Mouse (Mus musculus) heart, embryonic 15.5 days (tissue): ENCODE results near the gene Sos1. TPM values are rescaled to one million over a fixed set of nuclear protein-coding genes. Genes with fewer than 3 reads are reported as not detected.

Source experiments
- ATAC-seq: fragments of 200-750 bp; cut with Nextera tagmentation; replicated peaks from 2 replicates; pipeline ENCODE4 v1.8.0; 2017; ENCODE audit warnings: low read depth, moderate TSS enrichment; ENCODE audit not compliant: insufficient number of reproducible peaks, insufficient read depth, low FRiP score
- H3K27ac ChIP-seq: fragments of 300-500 bp; sonication (generic); 2 replicates; pipeline ENCODE4 v1.5.1; 2015; ENCODE audit warnings: mild to moderate bottlenecking, inconsistent platforms
- H3K27me3 ChIP-seq: fragments of 300-500 bp; sonication (generic); 2 replicates; pipeline ENCODE4 v1.6.1; 2015; ENCODE audit warnings: inconsistent platforms
- H3K36me3 ChIP-seq: fragments of 300-500 bp; sonication (generic); 2 replicates; pipeline ENCODE4 v1.6.1; 2015; ENCODE audit warnings: mild to moderate bottlenecking, inconsistent platforms
- H3K4me1 ChIP-seq: fragments of 300-500 bp; sonication (generic); replicated peaks from 2 replicates; pipeline ENCODE4 v1.6.1; 2015; ENCODE audit warnings: inconsistent platforms
- H3K4me2 ChIP-seq: fragments of 300-500 bp; sonication (generic); 2 replicates; pipeline ENCODE4 v1.6.1; 2015; ENCODE audit warnings: inconsistent platforms, mild to moderate bottlenecking, moderate library complexity
- H3K4me3 ChIP-seq: fragments of 300-500 bp; sonication (generic); 2 replicates; pipeline ENCODE4 v1.5.1; 2015; ENCODE audit warnings: mild to moderate bottlenecking, inconsistent platforms
- H3K9ac ChIP-seq: fragments of 300-500 bp; sonication (generic); 2 replicates; pipeline ENCODE4 v1.6.1; 2015; ENCODE audit warnings: mild to moderate bottlenecking, inconsistent platforms
- H3K9me3 ChIP-seq: fragments of 300-500 bp; sonication (generic); replicated peaks from 2 replicates; pipeline ENCODE4 v1.6.1; 2016; ENCODE audit warnings: inconsistent platforms
- WGBS: fragments of 180-500 bp; shearing (Covaris S2); methylation state at CpG from one replicate; pipeline ENCODE4 v1.1.7; 2015; ENCODE audit warnings: mixed read lengths; 5-methylcytosine and 5-hydroxymethylcytosine counted together
- polyA plus RNA-seq: library from polyadenylated mRNA; unstranded; fragments of >200 nt; fragmentation: Nextera tagmentation; extraction: Ambion mirVana; gene quantifications from 2 replicates; pipeline ENCODE4 v1.2.1, GENCODE M21; 2015

Gene Sos1
- polyA plus RNA-seq, 1 experiment from 2014 or later: 2.5 TPM

DNA sequence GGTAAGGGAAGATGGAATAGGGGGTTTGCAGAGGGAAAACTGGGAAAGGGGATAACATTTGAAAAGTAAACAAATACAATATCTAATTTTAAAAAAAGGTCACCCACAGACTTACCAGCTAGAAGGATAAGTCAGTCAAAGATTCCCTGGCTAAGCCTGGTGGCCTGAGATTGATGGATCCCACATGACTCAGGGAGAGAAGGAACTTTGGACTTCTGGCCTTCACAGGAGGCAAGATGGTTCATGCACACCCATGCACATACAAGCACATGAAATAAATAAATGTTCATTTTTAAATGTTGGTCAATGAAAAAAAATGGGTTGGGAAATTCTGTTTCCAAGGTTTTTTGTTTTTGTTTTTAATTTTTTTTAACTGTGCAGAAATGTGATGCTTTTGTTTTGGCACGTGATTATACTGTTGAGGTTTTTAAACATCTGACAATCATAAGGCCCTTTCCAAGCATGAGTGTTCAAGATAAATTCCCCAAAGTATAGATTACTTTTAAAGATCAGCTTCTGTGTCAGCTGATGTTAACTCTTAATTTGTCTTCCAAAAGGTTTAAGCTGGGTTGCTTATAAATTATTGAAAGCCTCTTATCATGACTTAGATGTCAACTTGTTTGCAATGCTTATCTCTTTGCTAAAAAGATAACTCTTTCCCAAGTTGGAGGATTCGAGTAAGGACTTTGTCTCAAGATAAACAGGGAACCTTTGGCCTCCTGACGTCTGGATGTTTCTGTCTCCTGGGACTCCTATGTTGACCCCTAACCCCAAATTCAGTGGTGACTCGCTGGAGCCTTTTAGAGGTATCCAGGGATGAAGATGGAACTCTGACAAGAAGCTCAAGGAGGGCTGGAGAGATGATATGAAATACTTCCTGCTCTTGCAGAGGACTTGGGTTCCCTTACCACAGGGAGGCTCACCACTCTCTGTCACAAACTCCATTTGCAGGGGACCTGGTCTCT is 29.5 kb upstream of the Sos1 start:
- Histone ChIP-seq H3K27me3 (no peaks in the 10 kb centered on the region), H3K9ac (no peak overlapping the region), H3K4me3 (no peak overlapping the region), H3K4me2 (no peak overlapping the region), H3K27ac (no peak overlapping the region), H3K4me1 (no peaks in the 10 kb centered on the region), H3K9me3 (no peaks in the 10 kb centered on the region), H3K36me3 (no peaks in the 10 kb centered on the region)
- 39% methylated on average over 4 of the region's 4 CpGs for WGBS
- ATAC-seq: no peak

- no peak for ATAC-seq
- WGBS: 67% methylated on average over 6 of the region's 6 CpGs
- Histone ChIP-seq H3K4me3 (no peak overlapping the region), H3K9me3 (no peaks in the 10 kb centered on the region), H3K27me3 (no peaks in the 10 kb centered on the region), H3K27ac (no peak overlapping the region), H3K9ac (no peak overlapping the region), H3K4me2 (no peak overlapping the region), H3K36me3 (no peaks in the 10 kb centered on the region), H3K4me1 (no peaks in the 10 kb centered on the region)
These were observed 25.5 kb upstream of the Sos1 start for GRCm38 (mm10) chr17:80505766-80506165.

- H3K36me3 ChIP-seq: no peaks in the 10 kb centered on the region
- H3K4me3 ChIP-seq: no peak overlapping the region
- H3K27me3 ChIP-seq: no peaks in the 10 kb centered on the region
- no peak for ATAC-seq
- no peak overlapping the region for H3K27ac ChIP-seq
- no peaks in the 10 kb centered on the region for H3K4me1 ChIP-seq
- no peak overlapping the region for H3K4me2 ChIP-seq
- WGBS: 71% methylated on average over 4 of the region's 4 CpGs
- no peak overlapping the region for H3K9ac ChIP-seq
- H3K9me3 ChIP-seq: no peaks in the 10 kb centered on the region
These were observed 25.1 kb upstream of the Sos1 start for GRCm38 (mm10) chr17:80505342-80505741.

DNA sequence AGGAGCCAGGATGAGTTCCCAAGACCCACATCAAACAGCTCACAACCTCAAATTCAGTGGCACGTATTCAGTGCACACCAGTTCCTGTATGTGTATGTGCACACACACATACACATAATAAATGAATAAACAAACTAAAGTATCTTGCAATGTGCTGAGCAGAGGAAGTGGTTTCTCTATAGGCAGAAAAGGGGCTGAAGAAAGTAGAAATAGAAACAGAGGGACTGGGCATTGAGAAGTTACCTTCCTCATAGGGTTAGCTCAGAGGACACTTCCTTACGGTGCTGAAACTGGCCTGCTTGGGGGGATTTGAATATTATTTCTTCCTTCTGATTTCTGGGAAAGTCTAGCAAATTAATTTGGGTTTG is 21.5 kb upstream of the Sos1 start:
- no peak for ATAC-seq
- Histone ChIP-seq H3K27me3 (no peaks in the 10 kb centered on the region), H3K4me1 (no peaks in the 10 kb centered on the region), H3K27ac (no peak overlapping the region), H3K4me3 (no peak overlapping the region), H3K9me3 (no peaks in the 10 kb centered on the region), H3K36me3 (no peaks in the 10 kb centered on the region), H3K4me2 (no peak overlapping the region), H3K9ac (no peak overlapping the region)
- WGBS: 71% methylated on average over 2 of the region's 2 CpGs

- no peaks in the 10 kb centered on the region for H3K36me3 ChIP-seq
- H3K4me2 ChIP-seq: no peak overlapping the region
- H3K4me3 ChIP-seq: no peak overlapping the region
- H3K27me3 ChIP-seq: no peaks in the 10 kb centered on the region
- H3K9me3 ChIP-seq: no peaks in the 10 kb centered on the region
- H3K9ac ChIP-seq: no peak overlapping the region
- H3K27ac ChIP-seq: no peak overlapping the region
- WGBS: 50% methylated on average over 5 of the region's 5 CpGs
- no peak for ATAC-seq
- no peaks in the 10 kb centered on the region for H3K4me1 ChIP-seq
These were observed 21.0 kb upstream of the Sos1 start for GRCm38 (mm10) chr17:80501037-80501804.

DNA sequence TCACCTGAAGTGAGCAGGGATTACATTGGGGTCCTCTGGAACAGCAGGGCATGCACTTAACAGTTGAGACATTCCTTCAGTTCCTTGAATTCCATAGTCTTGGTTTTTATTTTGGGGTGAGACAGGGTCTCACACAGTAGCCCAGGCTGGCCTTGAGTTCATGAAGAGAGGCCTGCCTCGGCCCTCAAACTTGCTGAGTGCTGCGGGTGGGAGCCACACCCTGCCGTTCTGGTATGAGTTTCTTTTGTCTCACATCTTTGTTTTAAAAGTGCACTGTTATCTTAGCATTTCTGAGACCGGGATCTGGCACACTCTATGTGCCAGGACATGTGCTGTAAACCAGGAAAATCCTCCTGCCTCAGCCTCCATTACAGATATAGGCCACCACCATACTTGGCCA is 19.8 kb upstream of the Sos1 start:
- no peak overlapping the region for H3K27ac ChIP-seq
- ATAC-seq: no peak
- H3K4me1 ChIP-seq: no peaks in the 10 kb centered on the region
- H3K36me3 ChIP-seq: no peaks in the 10 kb centered on the region
- 72% methylated on average over 4 of the region's 4 CpGs for WGBS
- H3K27me3 ChIP-seq: no peaks in the 10 kb centered on the region
- H3K4me3 ChIP-seq: no peak overlapping the region
- no peak overlapping the region for H3K4me2 ChIP-seq
- H3K9ac ChIP-seq: no peak overlapping the region
- H3K9me3 ChIP-seq: no peaks in the 10 kb centered on the region

DNA sequence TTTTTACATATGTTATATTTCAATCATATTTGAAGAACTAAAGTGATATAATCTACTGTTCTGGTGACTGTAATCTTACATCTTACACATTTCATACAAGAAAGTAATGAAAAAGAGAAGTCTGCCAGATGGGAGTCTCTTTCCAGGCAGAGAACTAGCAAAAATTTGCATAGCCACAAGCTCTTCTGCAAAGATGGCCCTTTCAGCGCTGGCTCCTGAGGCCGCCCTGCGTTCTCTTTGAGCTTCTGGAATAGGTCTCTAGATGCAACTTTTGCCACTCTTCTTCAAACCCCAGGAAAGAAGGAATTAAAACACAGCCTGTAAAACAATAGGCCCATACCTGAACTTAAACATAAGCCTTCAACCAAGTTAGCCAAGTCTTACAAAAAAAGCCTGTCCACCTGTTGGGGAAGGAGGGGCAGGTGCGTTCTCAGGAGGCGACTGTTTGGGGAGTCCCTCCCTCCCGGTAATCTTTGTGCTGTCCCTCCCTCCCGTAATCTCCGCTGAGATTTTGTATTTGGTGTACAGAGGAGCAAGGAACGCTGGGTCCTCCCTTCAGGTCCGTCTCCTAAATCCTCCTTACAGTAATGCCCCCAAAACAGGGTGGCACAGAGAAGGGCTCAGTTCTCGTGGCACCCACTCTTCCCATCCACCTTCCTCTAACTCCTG is 18.5 kb upstream of the Sos1 start:
- H3K27ac ChIP-seq: no peak overlapping the region
- no peaks in the 10 kb centered on the region for H3K36me3 ChIP-seq
- H3K9ac ChIP-seq: no peak overlapping the region
- no peaks in the 10 kb centered on the region for H3K9me3 ChIP-seq
- 64% methylated on average over 11 of the region's 11 CpGs for WGBS
- no peaks in the 10 kb centered on the region for H3K4me1 ChIP-seq
- no peaks in the 10 kb centered on the region for H3K27me3 ChIP-seq
- no peak for ATAC-seq
- no peak overlapping the region for H3K4me2 ChIP-seq
- H3K4me3 ChIP-seq: no peak overlapping the region

GRCm38 (mm10) chr17:80497183-80497601 is 16.9 kb upstream of the Sos1 start:
- no peak for ATAC-seq
- H3K36me3 ChIP-seq: no peaks in the 10 kb centered on the region
- H3K4me1 ChIP-seq: no peaks in the 10 kb centered on the region
- no peak overlapping the region for H3K4me3 ChIP-seq
- no peak overlapping the region for H3K9ac ChIP-seq
- H3K27ac ChIP-seq: no peak overlapping the region
- WGBS: 78% methylated on average over 9 of the region's 9 CpGs
- H3K27me3 ChIP-seq: no peaks in the 10 kb centered on the region
- no peak overlapping the region for H3K4me2 ChIP-seq
- no peaks in the 10 kb centered on the region for H3K9me3 ChIP-seq

DNA sequence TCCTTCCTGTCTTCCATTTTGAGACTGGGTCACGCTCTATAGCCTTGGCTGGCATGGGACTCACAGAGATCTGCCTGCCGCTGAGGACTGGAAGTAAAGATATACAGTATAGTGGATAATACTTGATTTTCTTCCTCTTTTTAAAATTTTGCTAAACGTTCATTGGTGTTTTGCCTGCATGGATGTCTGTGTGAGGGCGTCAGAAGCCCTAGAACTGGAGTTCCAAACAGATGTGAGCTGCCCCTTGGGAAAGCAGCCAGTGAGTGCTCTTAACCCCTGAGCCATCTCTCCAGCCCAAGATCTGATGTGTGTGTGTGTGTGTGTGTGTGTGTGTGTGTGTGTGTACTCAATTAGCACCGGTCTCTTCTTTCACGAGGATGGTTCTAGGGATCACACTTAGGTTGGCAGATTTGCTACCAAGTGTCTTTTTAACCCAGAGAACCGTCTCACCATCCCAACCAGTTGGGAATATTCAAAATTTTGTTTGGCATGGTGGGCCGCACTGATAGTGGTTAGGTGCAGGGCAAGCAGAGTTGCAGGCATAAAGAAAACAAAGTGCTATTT is 16.4 kb upstream of the Sos1 start:
- Histone ChIP-seq H3K4me3 (no peak overlapping the region), H3K4me1 (no peaks in the 10 kb centered on the region), H3K4me2 (no peak overlapping the region), H3K9me3 (no peaks in the 10 kb centered on the region), H3K27ac (no peak overlapping the region), H3K36me3 (no peaks in the 10 kb centered on the region), H3K27me3 (no peaks in the 10 kb centered on the region), H3K9ac (no peak overlapping the region)
- ATAC-seq: no peak
- 84% methylated on average over 8 of the region's 8 CpGs for WGBS

DNA sequence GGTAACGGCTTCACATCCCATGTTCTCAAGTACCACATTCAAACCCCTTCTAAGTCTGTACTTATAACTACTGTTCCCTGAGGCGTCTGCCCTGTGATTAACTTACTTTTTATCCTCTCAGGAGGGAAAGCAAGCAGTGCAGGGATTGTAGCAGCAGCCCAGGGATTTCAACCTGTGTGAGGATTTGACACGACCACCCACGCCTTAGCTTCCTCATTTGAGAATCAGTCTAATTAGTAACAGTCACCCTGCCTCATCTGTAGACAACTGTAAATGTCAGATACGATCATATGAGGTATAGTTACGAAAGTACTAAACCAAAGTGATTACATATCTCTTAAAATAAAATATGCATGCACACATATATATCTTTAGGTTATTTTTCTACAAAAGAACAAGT is 15.9 kb upstream of the Sos1 start:
- no peak overlapping the region for H3K27ac ChIP-seq
- 67% methylated on average over 6 of the region's 6 CpGs for WGBS
- H3K9me3 ChIP-seq: no peaks in the 10 kb centered on the region

GRCm38 (mm10) chr17:80493891-80494290 is 13.6 kb upstream of the Sos1 start:
- no peaks in the 10 kb centered on the region for H3K9me3 ChIP-seq
- no peak for ATAC-seq
- H3K9ac ChIP-seq: no peak overlapping the region
- H3K4me1 ChIP-seq: peaks cover 8% of the 10 kb centered on the region
- H3K36me3 ChIP-seq: no peaks in the 10 kb centered on the region
- H3K4me3 ChIP-seq: no peak overlapping the region
- no peak overlapping the region for H3K27ac ChIP-seq
- no peaks in the 10 kb centered on the region for H3K27me3 ChIP-seq
- WGBS: 76% methylated on average over 1 of the region's 1 CpGs
- no peak overlapping the region for H3K4me2 ChIP-seq

More for the DNA sequence above, 15.9 kb upstream of the Sos1 start:
- ATAC-seq: no peak
- no peak overlapping the region for H3K4me3 ChIP-seq
- H3K4me2 ChIP-seq: no peak overlapping the region
- no peaks in the 10 kb centered on the region for H3K36me3 ChIP-seq
- H3K9ac ChIP-seq: no peak overlapping the region
- H3K27me3 ChIP-seq: no peaks in the 10 kb centered on the region
- no peaks in the 10 kb centered on the region for H3K4me1 ChIP-seq
